Mouse (Mus musculus): Measurements from ENCODE around the gene Hddc3. TPM values are rescaled to one million over a fixed set of nuclear protein-coding genes. Genes with fewer than 3 reads are reported as not detected.

Gene Hddc3
- polyA plus RNA-seq, 1 experiment = 23.7 TPM

DNA sequence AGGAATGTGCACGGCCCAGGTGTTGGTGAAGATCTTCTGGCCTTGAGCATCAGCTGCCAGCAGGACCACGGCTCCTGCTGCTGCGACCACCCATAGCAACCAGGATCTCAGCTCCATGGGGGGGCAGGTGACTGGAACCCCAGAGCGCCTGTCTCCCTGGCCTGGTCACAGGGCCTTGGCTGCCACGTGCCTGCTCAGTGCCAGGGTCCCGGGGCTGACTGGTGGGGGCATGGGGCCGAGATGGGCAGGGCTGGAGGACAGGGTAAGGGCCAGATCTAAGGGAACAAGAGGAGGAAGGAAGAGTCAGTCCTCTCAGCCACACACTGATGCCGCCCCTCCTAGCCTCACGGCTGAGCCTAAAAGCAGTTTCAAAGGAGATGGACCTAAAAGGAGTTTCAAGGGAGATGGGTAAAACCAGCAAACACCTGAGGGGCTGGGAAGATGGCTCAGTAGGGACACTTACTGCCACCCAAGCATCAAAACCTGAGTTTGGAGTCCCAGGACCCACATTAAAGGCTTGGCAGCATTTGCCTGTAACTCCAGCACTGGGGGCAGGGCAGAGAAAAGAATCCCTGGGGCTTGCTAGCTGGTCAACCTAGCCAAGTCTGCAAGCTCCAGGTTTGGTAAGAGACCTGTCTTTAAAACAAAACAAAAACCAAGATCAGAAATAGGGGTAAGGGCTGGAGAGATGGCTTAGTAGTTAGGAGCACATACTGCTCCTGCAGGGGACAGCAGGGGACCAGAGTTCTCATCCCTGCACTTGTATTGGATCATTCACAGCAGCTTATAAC lies 55.9 kb downstream of the Hddc3 start:
- H3K36me3 ChIP-seq (ENCODE audit: control insufficient read depth, insufficient read depth, low read length) = no peaks in the 10 kb centered on the region
- H3K4me1 ChIP-seq (ENCODE audit: control insufficient read depth, insufficient read depth, low read length) = peaks cover 5% of the 10 kb centered on the region
- TF ChIP-seq POLR2A (IDR thresholded peaks at IDR 0.05; ENCODE audit: control insufficient read depth, low read depth, low read length) = no peak
- TF ChIP-seq CTCF (IDR thresholded peaks at IDR 0.05; ENCODE audit: control insufficient read depth, insufficient read depth, insufficient replicate concordance, low read depth, low read length) = no peak
- H3K27me3 ChIP-seq (ENCODE audit: control insufficient read depth, insufficient read depth, low read length) = no peaks in the 10 kb centered on the region
- no peak overlapping the region for H3K27ac ChIP-seq (ENCODE audit: control insufficient read depth, insufficient read depth, low read depth, low read length)
- no peak overlapping the region for H3K4me3 ChIP-seq (ENCODE audit: control insufficient read depth, low read depth, low read length)

DNA sequence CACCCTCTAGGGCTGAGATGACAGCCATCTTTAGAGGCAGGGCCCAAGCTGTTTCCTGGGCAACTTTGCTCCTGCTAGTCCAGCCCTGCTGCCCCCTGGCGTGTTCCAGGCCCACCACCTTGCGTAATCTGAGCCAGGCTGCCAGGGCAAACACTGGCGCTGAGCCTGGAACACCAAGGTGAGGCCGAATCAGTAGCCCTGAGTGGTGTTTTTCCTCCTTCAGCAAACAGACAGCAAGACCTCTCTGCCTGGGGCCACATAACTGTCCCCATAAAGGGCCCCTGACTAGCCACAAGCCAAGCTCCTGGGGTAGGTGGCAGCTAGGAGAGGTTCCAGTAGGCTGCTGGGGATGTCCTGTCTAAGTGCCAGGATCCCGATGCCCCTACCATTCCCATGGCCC lies 57.2 kb downstream of the Hddc3 start:
- TF ChIP-seq POLR2A (IDR thresholded peaks at IDR 0.05; ENCODE audit: control insufficient read depth, low read depth, low read length) = no peak
- no peak for TF ChIP-seq CTCF (IDR thresholded peaks at IDR 0.05; ENCODE audit: control insufficient read depth, insufficient read depth, insufficient replicate concordance, low read depth, low read length)
- H3K4me1 ChIP-seq (ENCODE audit: control insufficient read depth, insufficient read depth, low read length) = peaks cover 9% of the 10 kb centered on the region
- no peaks in the 10 kb centered on the region for H3K27me3 ChIP-seq (ENCODE audit: control insufficient read depth, insufficient read depth, low read length)
- no peak overlapping the region for H3K4me3 ChIP-seq (ENCODE audit: control insufficient read depth, low read depth, low read length)
- no peaks in the 10 kb centered on the region for H3K36me3 ChIP-seq (ENCODE audit: control insufficient read depth, insufficient read depth, low read length)
- no peak overlapping the region for H3K27ac ChIP-seq (ENCODE audit: control insufficient read depth, insufficient read depth, low read depth, low read length)

Other genes with a start within 250 kb of the Hddc3 start
- gene Idh2, start 227.7 kb upstream of the Hddc3 start, polyA plus RNA-seq (2012; rRNA removed) = 9.6 and 11.2 TPM in 2 replicates
- 5.2 and 5.6 TPM in 2 replicates for gene Sema4b, start 156.3 kb upstream of the Hddc3 start, polyA plus RNA-seq (2012; rRNA removed)
- gene Cib1, start 110.3 kb upstream of the Hddc3 start, polyA plus RNA-seq (2012; rRNA removed) = 406 and 411 TPM in 2 replicates
- gene Gdpgp1, start 110.2 kb upstream of the Hddc3 start, polyA plus RNA-seq (2012; rRNA removed) = 1.7 and 1.8 TPM in 2 replicates
- 361 and 376 TPM in 2 replicates for gene Ttll13, start 96.7 kb upstream of the Hddc3 start, polyA plus RNA-seq (2012; rRNA removed)
- gene Ngrn, start 81.9 kb upstream of the Hddc3 start, polyA plus RNA-seq (2012; rRNA removed) = 10.1 and 10.3 TPM in 2 replicates
- 8.7 and 9.4 TPM in 2 replicates for gene Vps33b, start 73.5 kb upstream of the Hddc3 start, polyA plus RNA-seq (2012; rRNA removed)
- gene Prc1, start 48.7 kb upstream of the Hddc3 start, polyA plus RNA-seq (2012; rRNA removed) = 44.8 and 47.7 TPM in 2 replicates
- 5.6 and 6.9 TPM in 2 replicates for gene Rccd1, start 18.6 kb upstream of the Hddc3 start, polyA plus RNA-seq (2012; rRNA removed)
- gene Unc45a, start 2.1 kb upstream of the Hddc3 start, polyA plus RNA-seq (2012; rRNA removed) = 9.4 and 21.9 TPM in 2 replicates
- gene Man2a2, start 28.3 kb downstream of the Hddc3 start, polyA plus RNA-seq (2012; rRNA removed) = 62.1 and 71.5 TPM in 2 replicates
- gene Fes, start 44.8 kb downstream of the Hddc3 start, polyA plus RNA-seq (2012; rRNA removed) = 1.5 TPM in 2 replicates
- gene Furin, start 62.3 kb downstream of the Hddc3 start, polyA plus RNA-seq (2012; rRNA removed) = 8.2 and 8.3 TPM in 2 replicates
- gene Blm, start 192.0 kb downstream of the Hddc3 start, polyA plus RNA-seq (2012; rRNA removed) = 6.3 and 7.0 TPM in 2 replicates